Mouse (Mus musculus): ENCODE data around the gene Slc35e2. TPM values are rescaled to one million over a fixed set of nuclear protein-coding genes. Genes with fewer than 3 reads are reported as not detected.

Slc35e2 gene
- polyA plus RNA-seq, 1 experiment from 2014 or later: 16.5 TPM

DNA sequence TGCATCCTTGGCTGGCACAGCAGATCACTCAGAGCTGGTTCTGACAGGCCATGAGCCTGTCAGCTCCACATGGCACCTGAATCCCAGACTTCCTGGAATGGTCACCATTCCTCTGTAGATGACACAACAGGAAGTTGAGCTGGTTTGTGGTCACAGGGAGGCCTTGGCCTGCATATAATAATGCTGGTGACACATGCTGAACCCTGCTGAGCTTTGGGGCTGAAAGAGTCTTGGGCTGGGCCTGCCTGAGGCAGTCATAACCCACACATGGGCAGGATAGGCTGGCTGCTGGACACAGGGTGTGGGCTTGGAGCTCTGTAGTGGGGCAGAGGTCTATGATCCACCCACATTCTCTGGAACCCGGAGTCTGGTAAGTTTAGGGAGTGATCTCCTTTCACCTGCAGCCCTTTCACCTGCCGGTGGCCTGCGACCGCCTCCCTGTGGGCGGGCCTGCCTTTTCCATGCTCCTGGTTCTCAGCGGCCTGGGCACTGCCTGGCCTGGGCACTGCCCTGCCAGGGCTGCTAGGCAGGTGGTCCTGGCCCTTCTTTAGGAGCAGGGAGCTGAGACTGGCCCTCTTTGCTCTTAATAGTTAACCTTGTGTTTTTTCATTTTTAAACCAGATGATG, 18.8 kb upstream of the Slc35e2 start:
- Histone ChIP-seq H3K36me3 (ENCODE audit: control insufficient read depth, insufficient read depth, low read length) (peaks cover 5% of the 10 kb centered on the region), H3K4me1 (replicated peaks; ENCODE audit: control insufficient read depth, insufficient read depth, low read length) (no peaks in the 10 kb centered on the region), H3K27ac (ENCODE audit: low read depth, low read length) (no peak overlapping the region), H3K4me3 (ENCODE audit: low read depth, low read length) (no peak overlapping the region), H3K27me3 (ENCODE audit: control insufficient read depth, insufficient read depth, low read length) (no peaks in the 10 kb centered on the region), H3K4me2 (ENCODE audit: low read depth, low read length, severe bottlenecking) (no peak overlapping the region), H3K9me3 (ENCODE audit: control insufficient read depth, low read length) (no peaks in the 10 kb centered on the region), H3K9ac (ENCODE audit: low read length) (no peak overlapping the region)
- no peak for ATAC-seq (replicated peaks; ENCODE audit: low FRiP score)
- DNase-seq (ENCODE audit: low spot score): no peak
- 92% methylated on average over 6 of the region's 6 CpGs for WGBS

GRCm38 (mm10) chr4:155589356-155589755, 11.9 kb upstream of the Slc35e2 start:
- H3K27ac ChIP-seq (ENCODE audit: low read depth, low read length): no peak overlapping the region

GRCm38 (mm10) chr4:155591012-155591719, 10.1 kb upstream of the Slc35e2 start:
- Histone ChIP-seq H3K4me3 (ENCODE audit: low read depth, low read length) (no peak overlapping the region), H3K27me3 (ENCODE audit: control insufficient read depth, insufficient read depth, low read length) (no peaks in the 10 kb centered on the region), H3K9me3 (ENCODE audit: control insufficient read depth, low read length) (no peaks in the 10 kb centered on the region), H3K4me1 (replicated peaks; ENCODE audit: control insufficient read depth, insufficient read depth, low read length) (no peaks in the 10 kb centered on the region), H3K9ac (ENCODE audit: low read length) (no peak overlapping the region), H3K27ac (ENCODE audit: low read depth, low read length) (no peak overlapping the region), H3K36me3 (ENCODE audit: control insufficient read depth, insufficient read depth, low read length) (peaks cover 3% of the 10 kb centered on the region; the same call in 1 of the 2 replicates), H3K4me2 (ENCODE audit: low read depth, low read length, severe bottlenecking) (no peak overlapping the region)
- DNase-seq (ENCODE audit: low spot score) (no peak), ATAC-seq (replicated peaks; ENCODE audit: low FRiP score) (no peak)
- WGBS: 88% methylated on average over 7 of the region's 7 CpGs

More at GRCm38 (mm10) chr4:155589356-155589755, 11.9 kb upstream of the Slc35e2 start:
- no peak overlapping the region for H3K4me2 ChIP-seq (ENCODE audit: low read depth, low read length, severe bottlenecking)
- H3K36me3 ChIP-seq (ENCODE audit: control insufficient read depth, insufficient read depth, low read length): peaks cover 3% of the 10 kb centered on the region; the same call in 1 of the 2 replicates
- no peaks in the 10 kb centered on the region for H3K27me3 ChIP-seq (ENCODE audit: control insufficient read depth, insufficient read depth, low read length)
- no peak overlapping the region for H3K9ac ChIP-seq (ENCODE audit: low read length)
- WGBS: 95% methylated on average over 5 of the region's 5 CpGs
- no peaks in the 10 kb centered on the region for H3K4me1 ChIP-seq (replicated peaks; ENCODE audit: control insufficient read depth, insufficient read depth, low read length)
- no peak for ATAC-seq (replicated peaks; ENCODE audit: low FRiP score)
- H3K9me3 ChIP-seq (ENCODE audit: control insufficient read depth, low read length): no peaks in the 10 kb centered on the region
- H3K4me3 ChIP-seq (ENCODE audit: low read depth, low read length): no peak overlapping the region
- DNase-seq (ENCODE audit: low spot score): no peak

- peaks cover 3% of the 10 kb centered on the region; the same call in 1 of the 2 replicates for H3K36me3 ChIP-seq (ENCODE audit: control insufficient read depth, insufficient read depth, low read length)
- no peak for ATAC-seq (replicated peaks; ENCODE audit: low FRiP score)
These were observed 7.4 kb upstream of the Slc35e2 start for GRCm38 (mm10) chr4:155593780-155594179.

GRCm38 (mm10) chr4:155595777-155596176, 5.4 kb upstream of the Slc35e2 start:
- Histone ChIP-seq H3K4me1 (replicated peaks; ENCODE audit: control insufficient read depth, insufficient read depth, low read length) (no peaks in the 10 kb centered on the region), H3K27ac (ENCODE audit: low read depth, low read length) (no peak overlapping the region), H3K4me3 (ENCODE audit: low read depth, low read length) (no peak overlapping the region), H3K9me3 (ENCODE audit: control insufficient read depth, low read length) (no peaks in the 10 kb centered on the region), H3K9ac (ENCODE audit: low read length) (no peak overlapping the region), H3K4me2 (ENCODE audit: low read depth, low read length, severe bottlenecking) (no peak overlapping the region), H3K36me3 (ENCODE audit: control insufficient read depth, insufficient read depth, low read length) (no peaks in the 10 kb centered on the region), H3K27me3 (ENCODE audit: control insufficient read depth, insufficient read depth, low read length) (no peaks in the 10 kb centered on the region)
- 87% methylated on average over 3 of the region's 3 CpGs for WGBS
- no peak for DNase-seq (ENCODE audit: low spot score)
- no peak for ATAC-seq (replicated peaks; ENCODE audit: low FRiP score)

More at GRCm38 (mm10) chr4:155593780-155594179, 7.4 kb upstream of the Slc35e2 start:
- Histone ChIP-seq H3K9ac (ENCODE audit: low read length) (no peak overlapping the region), H3K4me2 (ENCODE audit: low read depth, low read length, severe bottlenecking) (no peak overlapping the region), H3K4me1 (replicated peaks; ENCODE audit: control insufficient read depth, insufficient read depth, low read length) (no peaks in the 10 kb centered on the region), H3K9me3 (ENCODE audit: control insufficient read depth, low read length) (no peaks in the 10 kb centered on the region), H3K27ac (ENCODE audit: low read depth, low read length) (no peak overlapping the region), H3K4me3 (ENCODE audit: low read depth, low read length) (no peak overlapping the region), H3K27me3 (ENCODE audit: control insufficient read depth, insufficient read depth, low read length) (no peaks in the 10 kb centered on the region)
- 74% methylated on average over 1 of the region's 1 CpGs for WGBS
- DNase-seq (ENCODE audit: low spot score): no peak

DNA sequence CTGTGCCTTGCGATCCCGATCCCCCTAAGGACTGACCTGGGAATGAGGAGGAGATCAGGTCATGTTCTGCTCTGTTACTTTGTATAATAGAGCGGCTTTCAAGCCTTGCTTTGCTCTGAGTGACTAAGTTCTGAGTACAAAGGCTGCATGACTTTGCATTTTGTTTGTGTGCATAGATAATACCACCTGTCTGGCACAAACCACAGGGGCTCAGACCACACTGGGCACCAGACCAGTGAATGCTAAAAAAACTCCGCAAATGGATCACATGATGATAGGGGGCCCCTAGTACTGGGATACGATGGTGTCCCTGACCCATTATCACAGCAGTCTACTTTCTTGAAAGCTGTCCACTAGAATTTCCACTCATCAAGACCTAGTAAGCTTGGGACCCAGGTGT, 4.6 kb upstream of the Slc35e2 start:
- Histone ChIP-seq H3K9me3 (ENCODE audit: control insufficient read depth, low read length) (no peaks in the 10 kb centered on the region), H3K27ac (ENCODE audit: low read depth, low read length) (no peak overlapping the region), H3K9ac (ENCODE audit: low read length) (no peak overlapping the region), H3K4me3 (ENCODE audit: low read depth, low read length) (no peak overlapping the region), H3K4me2 (ENCODE audit: low read depth, low read length, severe bottlenecking) (no peak overlapping the region), H3K36me3 (ENCODE audit: control insufficient read depth, insufficient read depth, low read length) (no peaks in the 10 kb centered on the region), H3K27me3 (ENCODE audit: control insufficient read depth, insufficient read depth, low read length) (no peaks in the 10 kb centered on the region), H3K4me1 (replicated peaks; ENCODE audit: control insufficient read depth, insufficient read depth, low read length) (no peaks in the 10 kb centered on the region)
- no peak for DNase-seq (ENCODE audit: low spot score)
- ATAC-seq (replicated peaks; ENCODE audit: low FRiP score): no peak
- 82% methylated on average over 5 of the region's 5 CpGs for WGBS

DNA sequence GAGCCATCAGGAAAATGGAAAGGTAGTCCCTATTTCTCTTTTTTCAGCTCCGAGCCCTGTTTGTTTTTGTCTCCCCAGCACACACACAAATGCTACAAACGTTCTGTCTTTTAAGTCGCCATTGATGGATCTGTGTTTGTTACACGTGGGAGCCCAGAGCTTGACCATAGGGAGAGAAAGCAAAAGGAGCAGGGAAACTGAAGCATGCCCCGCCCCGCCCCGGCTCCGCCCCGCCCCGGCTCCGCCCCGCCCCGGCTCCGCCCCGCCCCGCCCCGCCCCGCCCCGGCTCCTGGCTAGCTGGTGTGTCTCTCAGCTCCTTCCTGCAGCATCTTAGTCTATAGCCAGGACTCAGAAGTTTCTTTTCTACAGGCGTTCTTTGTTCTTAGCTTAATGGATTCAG, 2.7 kb upstream of the Slc35e2 start:
- H3K27me3 ChIP-seq (ENCODE audit: control insufficient read depth, insufficient read depth, low read length): no peaks in the 10 kb centered on the region
- DNase-seq (ENCODE audit: low spot score) (no peak), ATAC-seq (replicated peaks; ENCODE audit: low FRiP score) (no peak)
- H3K4me3 ChIP-seq (ENCODE audit: low read depth, low read length): no peak overlapping the region
- H3K4me2 ChIP-seq (ENCODE audit: low read depth, low read length, severe bottlenecking): no peak overlapping the region
- 25% methylated on average over 20 of the region's 20 CpGs for WGBS
- H3K9ac ChIP-seq (ENCODE audit: low read length): no peak overlapping the region
- H3K36me3 ChIP-seq (ENCODE audit: control insufficient read depth, insufficient read depth, low read length): no peaks in the 10 kb centered on the region
- no peaks in the 10 kb centered on the region for H3K9me3 ChIP-seq (ENCODE audit: control insufficient read depth, low read length)
- H3K27ac ChIP-seq (ENCODE audit: low read depth, low read length): no peak overlapping the region
- no peaks in the 10 kb centered on the region; the same call in 1 of the 2 replicates for H3K4me1 ChIP-seq (replicated peaks; ENCODE audit: control insufficient read depth, insufficient read depth, low read length)

- Histone ChIP-seq H3K27ac (ENCODE audit: low read depth, low read length) (peak overlapping the region; percentile 95; the same call in 1 of the 2 replicates), H3K9ac (ENCODE audit: low read length) (peak overlapping the region; percentile 86), H3K4me2 (ENCODE audit: low read depth, low read length, severe bottlenecking) (peak overlapping the region; percentile 89), H3K4me1 (replicated peaks; ENCODE audit: control insufficient read depth, insufficient read depth, low read length) (no peaks in the 10 kb centered on the region; the same call in 1 of the 2 replicates), H3K27me3 (ENCODE audit: control insufficient read depth, insufficient read depth, low read length) (no peaks in the 10 kb centered on the region), H3K36me3 (ENCODE audit: control insufficient read depth, insufficient read depth, low read length) (no peaks in the 10 kb centered on the region), H3K9me3 (ENCODE audit: control insufficient read depth, low read length) (no peaks in the 10 kb centered on the region), H3K4me3 (ENCODE audit: low read depth, low read length) (peak overlapping the region; percentile 92)
- ATAC-seq (replicated peaks; ENCODE audit: low FRiP score): no peak
- DNase-seq (ENCODE audit: low spot score): no peak
- 90% methylated on average over 10 of the region's 11 CpGs for WGBS
These were observed 1.1 kb upstream of the Slc35e2 start for GRCm38 (mm10) chr4:155599901-155600825.
